ENCODE assay signal across 8 mouse cellular contexts in the genomic region with DNA sequence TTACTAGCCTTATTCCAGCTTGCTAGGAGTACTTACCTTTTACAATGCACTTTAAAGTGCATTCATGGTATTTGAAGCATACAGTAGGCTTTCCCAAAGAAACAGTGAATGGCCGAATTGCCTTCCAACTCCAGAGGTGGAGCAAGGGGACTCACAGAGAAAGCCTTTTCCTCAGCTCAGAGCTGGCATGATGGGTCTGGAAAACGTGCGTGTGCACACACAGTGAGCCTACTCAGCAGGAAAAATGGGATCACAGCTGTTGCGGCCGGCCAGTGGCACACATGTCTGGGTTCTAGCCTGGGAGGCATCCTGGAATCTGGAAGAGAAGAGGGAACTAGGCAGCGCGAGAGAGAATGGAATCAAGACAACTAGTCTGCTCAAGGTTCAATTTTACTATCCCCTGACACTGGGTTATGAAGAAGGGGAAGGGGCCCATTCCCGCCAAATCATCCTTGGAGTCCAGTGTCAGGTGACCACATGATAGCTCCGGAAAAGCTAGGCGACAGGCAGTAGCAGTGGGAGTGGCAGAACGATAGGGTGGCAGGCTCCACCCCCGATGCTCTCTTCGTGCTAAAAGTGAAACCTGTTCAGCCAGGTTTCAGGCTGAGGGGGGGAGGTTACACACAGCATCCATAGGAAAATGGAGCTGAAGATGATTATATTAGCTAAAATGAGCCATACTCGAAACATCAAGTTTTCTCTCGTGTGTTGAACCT. TPM values are rescaled to one million over a fixed set of nuclear protein-coding genes. Genes with fewer than 3 reads are reported as not detected.
A peak's percentile ranks its signal among the peaks of the same experiment; 100 is the strongest.
DNase-seq lines count a peak whose midpoint lies in the region; ATAC-seq and TF ChIP-seq lines count a peak whose summit lies in the region.

No protein-coding gene starts in this region.

- H3K4me1 ChIP-seq in heart, embryonic 16.5 days (ENCODE audit: control insufficient read depth, insufficient read depth, low read length) = peaks cover 3% of the 10 kb centered on the region
- H3K4me1 ChIP-seq in forebrain, embryonic 14.5 days (ENCODE audit: control insufficient read depth, insufficient read depth, low read length) = no peaks in the 10 kb centered on the region
- H3K4me1 ChIP-seq in liver, embryonic 14.5 days (replicated peaks; ENCODE audit: control insufficient read depth in 2 of 2, insufficient read depth in 2 of 2, low read length in 1 of 2) = peaks cover 4 to 21% of the 10 kb centered on the region in 2 experiments
- 0 out of 2 replicates have a peak, but pooled peaks cover 3% of the 10 kb centered on the region for H3K4me1 ChIP-seq in stomach, embryonic 15.5 days

- no peaks in the 10 kb centered on the region for H3K36me3 ChIP-seq in heart, embryonic 16.5 days (ENCODE audit: control insufficient read depth, insufficient read depth)
- H3K36me3 ChIP-seq in forebrain, embryonic 14.5 days (ENCODE audit: control insufficient read depth, insufficient read depth, low read length) = no peaks in the 10 kb centered on the region
- no peaks in the 10 kb centered on the region for H3K36me3 ChIP-seq in liver, embryonic 14.5 days (replicated peaks; ENCODE audit: control insufficient read depth, insufficient read depth, low read depth)
- H3K36me3 ChIP-seq in stomach, embryonic 15.5 days = no peaks in the 10 kb centered on the region

- 11% methylated on average over 15 of the region's 15 CpGs for WGBS in heart, embryonic 16.5 days
- 21% methylated on average over 15 of the region's 15 CpGs for WGBS in forebrain, embryonic 14.5 days
- 13% methylated on average over 15 of the region's 15 CpGs for WGBS in liver, embryonic 14.5 days (ENCODE audit: insufficient replicate concordance)
- 17% methylated on average over 15 of the region's 15 CpGs for WGBS in stomach, embryonic 15.5 days

- no peak for DNase-seq in heart, postnatal 4 days
- peak; percentile 27 for DNase-seq in R1 (ENCODE audit: low read depth, low spot score)
- DNase-seq in forebrain, embryonic 14.5 days (ENCODE audit: low spot score) = no peak
- no peak for DNase-seq in liver, embryonic 14.5 days (ENCODE audit: low read depth in 3 of 3, low spot score in 3 of 3)
- DNase-seq in right cerebral cortex, adult 2 months (ENCODE audit: low spot score in 2 of 2) = no peak
- DNase-seq in urinary bladder, adult 2 months (ENCODE audit: low spot score) = no peak

- peak overlapping the region; percentile 73 for H3K4me2 ChIP-seq in heart, embryonic 16.5 days (ENCODE audit: low read depth, low read length)
- peak overlapping the region; percentile 40 for H3K4me2 ChIP-seq in forebrain, embryonic 14.5 days (ENCODE audit: low read length)
- peak overlapping the region; percentile 68 for H3K4me2 ChIP-seq in liver, embryonic 14.5 days (ENCODE audit: low read depth)
- peak overlapping the region; percentile 56 for H3K4me2 ChIP-seq in stomach, embryonic 15.5 days

- no peak for ATAC-seq in heart, embryonic 16.5 days (replicated peaks; ENCODE audit: extremely low read depth, insufficient read depth, low FRiP score)
- ATAC-seq in forebrain, embryonic 14.5 days = no peak
- ATAC-seq in liver, embryonic 14.5 days (ENCODE audit: insufficient read depth) = no peak; the same call in 1 of the 2 replicates
- peak; percentile 32; the same call in 1 of the 2 replicates for ATAC-seq in stomach, embryonic 15.5 days (ENCODE audit: insufficient read depth, low FRiP score, low read depth)

- no peaks in the 10 kb centered on the region for H3K27me3 ChIP-seq in heart, embryonic 16.5 days (ENCODE audit: control insufficient read depth, insufficient read depth, low read length)
- no peaks in the 10 kb centered on the region for H3K27me3 ChIP-seq in forebrain, embryonic 14.5 days (replicated peaks; ENCODE audit: control insufficient read depth, insufficient read depth, low read length)
- H3K27me3 ChIP-seq in liver, embryonic 14.5 days (ENCODE audit: control insufficient read depth, insufficient read depth, low read length) = no peaks in the 10 kb centered on the region
- no peaks in the 10 kb centered on the region for H3K27me3 ChIP-seq in stomach, embryonic 15.5 days (replicated peaks)

- peak overlapping the region; percentile 45; the same call in 1 of the 2 replicates for H3K9ac ChIP-seq in heart, embryonic 16.5 days (ENCODE audit: low read length)
- H3K9ac ChIP-seq in forebrain, embryonic 14.5 days (ENCODE audit: low read length) = peak overlapping the region; percentile 1; the same call in 1 of the 2 replicates
- peak overlapping the region; percentile 40; the same call in 1 of the 2 replicates for H3K9ac ChIP-seq in liver, embryonic 14.5 days (replicated peaks)
- H3K9ac ChIP-seq in stomach, embryonic 15.5 days = no peak overlapping the region

- TF ChIP-seq CTCF in liver, embryonic 14.5 days (IDR thresholded peaks at IDR 0.05; ENCODE audit: low read depth) = no peak

- TF ChIP-seq EP300 in liver, embryonic 14.5 days (IDR thresholded peaks at IDR 0.05; ENCODE audit: low read depth) = no peak

- H3K9me3 ChIP-seq in heart, embryonic 16.5 days (replicated peaks; ENCODE audit: control insufficient read depth, low read length) = no peaks in the 10 kb centered on the region
- no peaks in the 10 kb centered on the region for H3K9me3 ChIP-seq in forebrain, embryonic 14.5 days (replicated peaks; ENCODE audit: control insufficient read depth, low read length)
- no peaks in the 10 kb centered on the region for H3K9me3 ChIP-seq in liver, embryonic 14.5 days (ENCODE audit: control insufficient read depth, low read length)
- H3K9me3 ChIP-seq in stomach, embryonic 15.5 days = no peaks in the 10 kb centered on the region

- H3K4me3 ChIP-seq in heart, embryonic 16.5 days (ENCODE audit: low read length) = peak overlapping the region; percentile 54
- H3K4me3 ChIP-seq in forebrain, embryonic 14.5 days (ENCODE audit: low read depth, low read length) = peak overlapping the region; percentile 17
- H3K4me3 ChIP-seq in liver, embryonic 14.5 days (ENCODE audit: insufficient read depth in 1 of 2, low read depth in 2 of 2, low read length in 2 of 2) = peak overlapping the region; percentile 38 to 52
- peak overlapping the region; percentile 34 for H3K4me3 ChIP-seq in stomach, embryonic 15.5 days (replicated peaks)

- no peak overlapping the region for H3K27ac ChIP-seq in heart, embryonic 16.5 days (ENCODE audit: low read length)
- H3K27ac ChIP-seq in forebrain, embryonic 14.5 days (ENCODE audit: low read depth, low read length) = no peak overlapping the region
- no peak overlapping the region for H3K27ac ChIP-seq in liver, embryonic 14.5 days
- H3K27ac ChIP-seq in stomach, embryonic 15.5 days = no peak overlapping the region; the same call in 1 of the 2 replicates

RNA-seq across cellular contexts. Expression of gene Gpld1, which starts 22.3 kb away (rescaled TPM):
- 0.25 and 0.55 TPM in 2 replicates for polyA plus RNA-seq in heart, embryonic 16.5 days (2015; fragmentation: Nextera tagmentation; extraction: Ambion mirVana)
- under 1 TPM; 0.52 to 0.55 TPM for total RNA-seq in heart, postnatal 4 days (2021)
- 0.67 and 0.99 TPM in 2 replicates for polyA plus RNA-seq in forebrain, embryonic 14.5 days (2014; fragmentation: Nextera tagmentation; extraction: Ambion mirVana)
- polyA plus RNA-seq in liver, embryonic 14.5 days (2012; rRNA removed) = 2.3 and 3.1 TPM in 2 replicates
- 5.8 and 5.9 TPM in 2 replicates for polyA plus RNA-seq in liver, embryonic 14.5 days (2014; fragmentation: Nextera tagmentation; extraction: Ambion mirVana)
- polyA plus RNA-seq in stomach, embryonic 15.5 days (2015; fragmentation: Nextera tagmentation; extraction: Ambion mirVana) = 3.1 and 3.2 TPM in 2 replicates
- polyA plus RNA-seq in urinary bladder, adult 2 months (2012; rRNA removed) = 13.7 and 15.2 TPM in 2 replicates

RNA-seq across cellular contexts. Expression of gene Aldh5a1, which starts 27.8 kb away (rescaled TPM):
- polyA plus RNA-seq in heart, embryonic 16.5 days (2015; fragmentation: Nextera tagmentation; extraction: Ambion mirVana) = 13.4 and 14.0 TPM in 2 replicates
- 10 to 100 TPM; 22.8 to 24.5 TPM for total RNA-seq in heart, postnatal 4 days (2021)
- polyA plus RNA-seq in forebrain, embryonic 14.5 days (2014; fragmentation: Nextera tagmentation; extraction: Ambion mirVana) = 7.5 and 8.0 TPM in 2 replicates
- 2.2 and 3.1 TPM in 2 replicates for polyA plus RNA-seq in liver, embryonic 14.5 days (2012; rRNA removed)
- 2.1 and 2.7 TPM in 2 replicates for polyA plus RNA-seq in liver, embryonic 14.5 days (2014; fragmentation: Nextera tagmentation; extraction: Ambion mirVana)
- 9.5 and 11.2 TPM in 2 replicates for polyA plus RNA-seq in stomach, embryonic 15.5 days (2015; fragmentation: Nextera tagmentation; extraction: Ambion mirVana)
- 6.1 TPM in 2 replicates for polyA plus RNA-seq in urinary bladder, adult 2 months (2012; rRNA removed)

RNA-seq across cellular contexts. Expression of gene Mrs2, which starts 54.9 kb away (rescaled TPM):
- polyA plus RNA-seq in heart, embryonic 16.5 days (2015; fragmentation: Nextera tagmentation; extraction: Ambion mirVana) = 15.8 and 18.6 TPM in 2 replicates
- 10 to 100 TPM; 56.0 to 58.4 TPM for total RNA-seq in heart, postnatal 4 days (2021)
- polyA plus RNA-seq in forebrain, embryonic 14.5 days (2014; fragmentation: Nextera tagmentation; extraction: Ambion mirVana) = 15.8 and 18.1 TPM in 2 replicates
- polyA plus RNA-seq in liver, embryonic 14.5 days (2012; rRNA removed) = 4.9 and 8.4 TPM in 2 replicates
- polyA plus RNA-seq in liver, embryonic 14.5 days (2014; fragmentation: Nextera tagmentation; extraction: Ambion mirVana) = 16.6 and 17.7 TPM in 2 replicates
- polyA plus RNA-seq in stomach, embryonic 15.5 days (2015; fragmentation: Nextera tagmentation; extraction: Ambion mirVana) = 15.0 and 17.2 TPM in 2 replicates
- polyA plus RNA-seq in urinary bladder, adult 2 months (2012; rRNA removed) = 21.0 and 23.9 TPM in 2 replicates
